In genomic region chr13:104563019-104563418, GRCm38 (mm10) we compare ENCODE assay signal across 19 mouse cellular contexts.
"Had no signal": no experiment of that assay in that cellular context is flagged by ENCODE, and none has a peak within 500 bp of the region (broad histone marks: within the 10 kb centered on the region; RNA-seq: fewer than 3 reads in every experiment).

No protein-coding gene starts in this region.

- H3K27ac ChIP-seq: kidney, postnatal 0 days; liver, embryonic 14.5 days; midbrain, embryonic 10.5 days; neural tube, embryonic 12.5 days had no signal

- H3K4me3 ChIP-seq: midbrain, embryonic 10.5 days; myocyte; neural tube, embryonic 12.5 days had no signal

- H3K9ac ChIP-seq: liver, embryonic 14.5 days; neural tube, embryonic 12.5 days had no signal

- DNase-seq: kidney, adult 9 months; kidney, postnatal 36 days; layer of hippocampus, adult 9-11 months; layer of hippocampus, postnatal 36 days; left cerebral cortex, postnatal 4 days; lung, adult 2 months; lung, postnatal 36 days; midbrain, embryonic 14.5 days; retina, postnatal 1 day; right cerebral cortex, postnatal 4 days; spleen, adult 18-20 months; thymus, adult 18-20 months; thymus, postnatal 14 days had no signal

- ATAC-seq: lung, postnatal 0 days had no signal

- H3K9me3 ChIP-seq: midbrain, embryonic 10.5 days; neural tube, embryonic 12.5 days had no signal

- H3K4me2 ChIP-seq: neural tube, embryonic 12.5 days had no signal

- H3K27me3 ChIP-seq: neural tube, embryonic 12.5 days had no signal

- H3K36me3 ChIP-seq: midbrain, embryonic 10.5 days; neural tube, embryonic 12.5 days had no signal
